Mouse (Mus musculus) urinary bladder, adult 18-20 months (tissue): ENCODE results near the gene Cebpz.

Experiments
- DNase-seq, 2 experiments: peaks; one replicate each; pipeline ENCODE4 v3.0.0; 2022; ENCODE audit warnings: low spot score in 2 of 2, mixed read lengths in 2 of 2

The Cebpz gene

GRCm38 (mm10) chr17:78903158-78903557, 33.7 kb downstream of the Cebpz start:
- DNase-seq = no peak

GRCm38 (mm10) chr17:78895394-78895793, 41.5 kb downstream of the Cebpz start:
- DNase-seq = peak in 1 of 2 experiments; percentile 6

- no peak for DNase-seq
These were observed 41.9 kb downstream of the Cebpz start for GRCm38 (mm10) chr17:78894991-78895390.

GRCm38 (mm10) chr17:78891020-78891419, 45.8 kb downstream of the Cebpz start:
- DNase-seq = no peak

- no peak for DNase-seq
These were observed 47.7 kb downstream of the Cebpz start for GRCm38 (mm10) chr17:78889184-78889583.

GRCm38 (mm10) chr17:78888554-78888953, 48.3 kb downstream of the Cebpz start:
- no peak for DNase-seq

GRCm38 (mm10) chr17:78885286-78886065, 51.4 kb downstream of the Cebpz start:
- no peak for DNase-seq

- DNase-seq = no peak
These were observed 53.6 kb downstream of the Cebpz start for GRCm38 (mm10) chr17:78883291-78883690.

- DNase-seq = peak; percentile 82 to 83
These were observed 54.3 kb downstream of the Cebpz start, which contains the start of gene Eif2ak2 for GRCm38 (mm10) chr17:78882401-78883112. Gene Eif2ak2 (minus strand): TSS chr17:78882573.

- DNase-seq = no peak
These were observed 55.0 kb downstream of the Cebpz start for GRCm38 (mm10) chr17:78881878-78882304.

- DNase-seq = no peak
These were observed 63.0 kb downstream of the Cebpz start for GRCm38 (mm10) chr17:78873886-78874285.
